Mouse (Mus musculus) heart, adult 2 months (tissue): ENCODE measurements around the gene N6amt1. TPM values are rescaled to one million over a fixed set of nuclear protein-coding genes. Genes with fewer than 3 reads are reported as not detected.

Source experiments
- DNase-seq, 2 experiments: peaks; one replicate each; pipeline ENCODE4 v3.0.0; 2021
- H3K27ac ChIP-seq: fragments of 200-600 bp; 2 replicates; pipeline ENCODE4 v1.8.1; 2022
- H3K27me3 ChIP-seq: fragments of 200-500 bp; 2 replicates; pipeline ENCODE4 v1.6.1; 2012; ENCODE audit warnings: mild to moderate bottlenecking, low read length, inconsistent platforms, mixed read lengths; ENCODE audit not compliant: control insufficient read depth, insufficient read depth
- H3K36me3 ChIP-seq: fragments of 200-500 bp; 2 replicates; pipeline ENCODE4 v1.6.1; 2012; ENCODE audit warnings: low read length, inconsistent platforms; ENCODE audit not compliant: control insufficient read depth, insufficient read depth
- H3K4me1 ChIP-seq: fragments of 200-500 bp; 2 replicates; pipeline ENCODE4 v1.6.1; 2011; ENCODE audit warnings: low read length; ENCODE audit not compliant: control insufficient read depth, insufficient read depth
- H3K4me3 ChIP-seq: fragments of 200-600 bp; 2 replicates; pipeline ENCODE4 v1.8.1; 2022
- H3K79me2 ChIP-seq: fragments of 200-500 bp; replicated peaks from 2 replicates; pipeline ENCODE4 v1.6.1; 2012; ENCODE audit warnings: mild to moderate bottlenecking, inconsistent platforms, low read length, moderate library complexity, mixed read lengths; ENCODE audit not compliant: control insufficient read depth, insufficient read depth
- H3K9ac ChIP-seq: fragments of 200-500 bp; 2 replicates; pipeline ENCODE4 v1.6.1; 2012; ENCODE audit warnings: low read depth, mild to moderate bottlenecking, control low read depth, inconsistent platforms, low read length, mixed read lengths
- CTCF ChIP-seq: fragments of 200-600 bp; IDR thresholded peaks from 2 replicates; pipeline ENCODE4 v1.8.1; 2022; ENCODE audit warnings: antibody characterized with exemption, mild to moderate bottlenecking, moderate library complexity
- EP300 ChIP-seq: fragments of 200-500 bp; IDR thresholded peaks from 2 replicates; pipeline ENCODE4 v1.6.1; 2011; ENCODE audit warnings: low read depth, low read length, control low read depth; ENCODE audit not compliant: insufficient read depth
- POLR2A ChIP-seq: fragments of 200-500 bp; IDR thresholded peaks from 2 replicates; pipeline ENCODE4 v1.6.1; 2011; ENCODE audit warnings: mild to moderate bottlenecking, low read depth, low read length, control low read depth; ENCODE audit not compliant: insufficient read depth
- WGBS: fragments of 180-500 bp; shearing (Covaris S2); methylation state at CpG from one replicate; pipeline ENCODE4 v1.1.7; 2018; 5-methylcytosine and 5-hydroxymethylcytosine counted together
- intact Hi-C: fragments of 180-260 bp; cut with DNase I; formaldehyde crosslinking; loops from one replicate; pipeline ENCODE4 v1.15.1; 2025
- long read RNA-seq: library from polyadenylated mRNA; stranded (forward); transcript quantifications from one replicate; pipeline ENCODE4 v2.0.0, GENCODE M21; 2021
- polyA plus RNA-seq: library from polyadenylated mRNA; depleted of rRNA; stranded (reverse); fragments of >200 nt; gene quantifications from 2 replicates; pipeline ENCODE4 v1.2.3, GENCODE M21; 2012; rRNA removed
- total RNA-seq, 2 experiments: library from RNA; stranded (reverse); gene quantifications; 2 replicates each; pipeline ENCODE4 v1.2.3; 2021

Gene N6amt1
- 10 to 100 TPM; 16.8 to 19.0 TPM for total RNA-seq
- 9.8 and 14.1 TPM in 2 replicates for polyA plus RNA-seq
- long read RNA-seq, transcript N6amt1-201 (6 exons, 1,884 nt) = major isoform, 8 of 10 reads
- long read RNA-seq, partial matches to known transcripts = 0 of 10 reads
- long read RNA-seq, other reads (novel, unspliced or antisense) = 2 of 10 reads

DNA sequence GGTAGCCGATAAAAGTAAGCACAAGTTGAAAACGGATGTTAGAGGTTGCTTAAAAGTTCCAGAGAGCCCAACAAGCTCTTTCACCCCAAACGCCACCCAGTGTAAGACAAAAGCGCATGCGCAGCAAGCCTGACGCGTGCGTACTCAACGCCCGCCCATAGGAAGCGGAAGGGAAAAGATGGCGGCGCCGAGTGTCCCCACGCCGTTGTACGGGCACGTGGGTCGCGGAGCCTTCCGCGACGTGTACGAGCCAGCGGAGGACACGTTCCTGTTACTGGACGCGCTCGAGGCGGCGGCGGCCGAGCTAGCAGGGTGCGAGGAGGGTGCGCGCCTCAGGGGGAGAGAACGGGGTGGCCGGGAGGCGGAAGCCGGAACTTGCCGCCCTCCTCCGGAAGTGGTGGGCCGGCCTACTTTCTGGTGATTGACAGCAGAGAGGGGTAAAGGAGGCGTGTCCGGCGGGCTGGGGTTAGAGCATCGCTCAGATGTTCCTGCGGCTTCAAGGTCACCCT lies at the start of gene N6amt1:
TSS of gene N6amt1 (plus strand) at position 111 of the 509 bp plus-strand sequence.
- no peaks in the 10 kb centered on the region for H3K4me1 ChIP-seq
- intact Hi-C loops = loop anchor here (5.0 kb wide), 1 partner anchor 78 kb away; the partner anchor contains the start of gene Ltn1
- no peaks in the 10 kb centered on the region for H3K27me3 ChIP-seq
- H3K4me3 ChIP-seq = peak within 1 kb of the TSS; percentile 91
- under 1% methylated on average over 48 of the region's 48 CpGs for WGBS
- peak within 1 kb of the TSS; percentile 82 for H3K9ac ChIP-seq
- no peaks in the 10 kb centered on the region for H3K79me2 ChIP-seq
- H3K36me3 ChIP-seq = peaks cover 3% of the 10 kb centered on the region; the same call in 1 of the 2 replicates
- DNase-seq = peak; percentile 95 to 96
- TF ChIP-seq EP300 = peak; percentile 34; the same call in 1 of the 2 replicates
- TF ChIP-seq CTCF = peak; percentile 55
- TF ChIP-seq POLR2A = peak; percentile 82
- H3K27ac ChIP-seq = peak within 1 kb of the TSS; percentile 99

DNA sequence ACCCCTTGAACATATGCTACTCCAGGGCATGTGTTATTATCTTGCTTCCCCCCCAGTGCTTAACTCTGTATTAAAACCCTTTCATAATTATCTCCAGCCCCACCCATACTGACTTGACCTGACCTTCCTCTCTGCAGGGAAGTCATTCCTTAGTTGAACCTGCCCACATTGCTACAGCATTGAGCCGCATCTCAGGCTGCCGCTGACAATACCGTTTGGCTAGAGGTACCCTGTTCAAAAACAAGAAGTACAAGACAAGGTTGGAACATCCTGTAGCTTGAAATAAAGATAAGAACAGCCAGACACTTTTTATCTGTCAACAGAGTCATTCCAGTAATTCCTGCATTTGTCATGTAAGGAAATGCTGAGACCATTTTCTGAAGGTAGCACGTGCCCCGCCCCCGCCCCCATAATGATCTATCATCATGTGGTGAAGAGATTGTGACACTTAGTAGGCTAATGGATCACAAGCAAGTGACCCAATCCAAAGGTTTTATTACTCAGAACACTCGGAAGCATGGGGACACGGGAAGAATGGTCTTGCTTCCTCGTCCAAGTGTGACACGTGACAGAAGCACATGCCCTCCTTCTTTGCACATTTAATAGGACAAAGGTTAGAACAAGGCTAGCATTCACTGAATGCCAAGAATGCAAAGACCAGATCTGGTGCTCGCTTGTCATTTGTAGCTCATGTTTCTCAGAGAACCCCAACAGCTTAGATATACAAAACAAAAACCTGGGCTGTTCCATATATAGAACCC lies 48.6 kb upstream of the N6amt1 start:
- H3K27me3 ChIP-seq = no peaks in the 10 kb centered on the region
- peak in 1 of 2 experiments; percentile 34 for DNase-seq
- TF ChIP-seq EP300 = peak; percentile 59; the same call in 1 of the 2 replicates
- no peak for TF ChIP-seq CTCF
- TF ChIP-seq POLR2A = no peak
- no peak overlapping the region for H3K4me3 ChIP-seq
- peaks cover 10% of the 10 kb centered on the region for H3K4me1 ChIP-seq
- WGBS = 26% methylated on average over 11 of the region's 11 CpGs
- peak overlapping the region; percentile 79 for H3K27ac ChIP-seq
- no peak overlapping the region for H3K9ac ChIP-seq
- H3K79me2 ChIP-seq = no peaks in the 10 kb centered on the region
- H3K36me3 ChIP-seq = peaks cover 12% of the 10 kb centered on the region
- intact Hi-C loops = loop anchor here (5.0 kb wide), 1 partner anchor 43 kb away; no protein-coding TSS in a partner anchor

DNA sequence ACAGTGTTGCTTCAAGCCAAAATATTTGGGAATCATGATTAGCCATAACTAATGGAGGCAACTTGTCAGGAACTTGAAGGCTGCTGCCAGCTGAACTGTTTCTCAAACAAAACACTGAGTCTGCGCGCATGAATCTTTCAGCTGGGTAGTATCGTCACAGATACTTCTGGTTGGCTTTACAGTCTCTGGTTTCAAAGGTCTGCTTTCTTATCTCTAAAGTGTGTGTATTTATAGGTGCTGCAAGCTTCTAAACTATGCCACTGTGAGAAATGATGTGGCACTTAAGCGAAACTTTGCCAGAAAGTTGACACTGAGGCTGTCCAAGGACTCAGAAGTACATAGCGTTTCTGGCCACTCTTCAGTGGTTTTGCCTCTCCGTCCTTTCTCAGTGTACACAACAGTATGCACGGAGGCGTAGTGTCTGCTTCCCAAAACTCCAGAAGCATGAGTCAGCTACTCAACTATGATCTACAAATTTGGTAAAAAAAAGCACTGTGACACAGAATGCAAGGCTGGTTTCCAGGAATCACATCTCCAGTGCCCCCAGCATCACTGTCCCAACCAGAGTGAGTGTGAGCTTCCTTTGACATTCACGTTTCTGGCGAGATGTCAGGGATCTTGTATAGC lies 46.8 kb upstream of the N6amt1 start:
- Histone ChIP-seq H3K79me2 (no peaks in the 10 kb centered on the region), H3K9ac (no peak overlapping the region), H3K36me3 (peaks cover 12% of the 10 kb centered on the region), H3K27ac (peak overlapping the region; percentile 79), H3K4me1 (peaks cover 10% of the 10 kb centered on the region), H3K27me3 (no peaks in the 10 kb centered on the region), H3K4me3 (no peak overlapping the region)
- DNase-seq = peak in 1 of 2 experiments; percentile 55
- TF ChIP-seq EP300 (0 out of 2 replicates have a peak, but pooled peaks have one; percentile 45), CTCF (no peak), POLR2A (0 out of 2 replicates have a peak, but pooled peaks have one; percentile 33)
- 33% methylated on average over 10 of the region's 10 CpGs for WGBS
- intact Hi-C loops = loop anchor here (5.0 kb wide), 1 partner anchor 45 kb away; no protein-coding TSS in a partner anchor

DNA sequence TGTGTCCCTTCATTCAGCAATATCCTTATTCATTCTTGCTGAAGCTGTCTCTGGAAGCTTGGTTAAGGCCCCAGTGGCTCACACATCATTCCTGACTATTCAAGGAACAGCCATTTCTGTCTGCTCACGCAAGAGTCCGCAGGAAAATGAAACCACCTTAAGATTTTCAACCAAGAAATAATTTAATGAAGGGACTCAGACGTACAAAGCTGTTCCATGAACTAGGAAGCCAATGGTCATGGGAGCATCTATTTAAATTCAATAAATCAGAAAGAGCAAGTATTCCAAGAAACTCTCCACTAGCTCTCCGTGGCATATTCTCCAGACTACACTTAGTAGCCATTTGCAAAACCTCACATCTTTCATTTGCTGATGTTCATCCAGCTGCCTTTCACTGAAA lies 43.3 kb upstream of the N6amt1 start:
- intact Hi-C loops = loop anchor here (5.0 kb wide), 1 partner anchor 37 kb away; no protein-coding TSS in a partner anchor
- Histone ChIP-seq H3K4me1 (peaks cover 4% of the 10 kb centered on the region; the same call in 1 of the 2 replicates), H3K36me3 (peaks cover 9% of the 10 kb centered on the region), H3K27me3 (no peaks in the 10 kb centered on the region), H3K27ac (no peak overlapping the region), H3K9ac (no peak overlapping the region), H3K79me2 (no peaks in the 10 kb centered on the region), H3K4me3 (no peak overlapping the region)
- WGBS = 93% methylated on average over 4 of the region's 4 CpGs
- DNase-seq = no peak
- TF ChIP-seq EP300 = no peak
- TF ChIP-seq CTCF = no peak
- no peak for TF ChIP-seq POLR2A

DNA sequence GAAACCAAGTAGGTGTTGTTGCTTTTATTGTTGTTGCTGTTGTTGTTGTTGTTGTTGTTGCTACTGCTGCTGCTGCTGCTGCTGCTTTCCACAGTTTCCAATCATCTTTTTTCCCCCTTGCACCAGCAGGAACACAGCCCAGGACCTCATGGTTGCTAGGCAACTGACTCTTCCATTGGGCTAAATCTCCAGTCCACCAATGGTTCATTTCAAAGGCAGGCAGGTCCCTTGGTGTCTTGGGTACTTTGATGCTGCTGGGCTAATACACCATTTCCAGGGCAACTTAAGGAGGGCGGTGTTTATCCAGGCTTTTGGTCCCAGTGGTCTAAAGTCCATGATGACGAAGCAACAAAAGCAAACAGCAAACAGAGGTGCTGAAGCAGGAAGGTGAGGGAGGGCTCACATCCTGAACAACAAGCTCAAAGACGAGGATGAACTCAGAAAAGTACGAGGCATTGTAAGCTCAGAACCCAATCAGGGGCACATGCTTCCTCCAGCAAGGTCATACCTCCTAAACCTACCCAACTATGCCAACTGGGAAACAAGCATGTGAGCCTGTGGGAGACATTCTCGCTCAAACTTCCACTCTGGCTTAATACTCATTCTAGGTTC lies 35.7 kb upstream of the N6amt1 start:
- DNase-seq = no peak
- H3K4me1 ChIP-seq = peaks cover 2% of the 10 kb centered on the region
- H3K79me2 ChIP-seq = no peaks in the 10 kb centered on the region
- H3K27ac ChIP-seq = no peak overlapping the region
- no peak overlapping the region for H3K4me3 ChIP-seq
- WGBS = 78% methylated on average over 5 of the region's 5 CpGs
- intact Hi-C loops = no loop called here
- no peak overlapping the region for H3K9ac ChIP-seq
- no peak for TF ChIP-seq EP300
- TF ChIP-seq POLR2A = no peak
- no peak for TF ChIP-seq CTCF
- no peaks in the 10 kb centered on the region for H3K27me3 ChIP-seq
- H3K36me3 ChIP-seq = no peaks in the 10 kb centered on the region
